Mouse (Mus musculus) heart, adult 2 months (tissue): Measurements from ENCODE around the gene Dusp6.

ENCODE experiments used
- CTCF ChIP-seq: fragments of 200-600 bp; IDR thresholded peaks from 2 replicates; pipeline ENCODE4 v1.8.1; 2022; ENCODE audit warnings: antibody characterized with exemption, mild to moderate bottlenecking, moderate library complexity
- EP300 ChIP-seq: fragments of 200-500 bp; IDR thresholded peaks from 2 replicates; pipeline ENCODE4 v1.6.1; 2011; ENCODE audit warnings: low read depth, low read length, control low read depth; ENCODE audit not compliant: insufficient read depth
- POLR2A ChIP-seq: fragments of 200-500 bp; IDR thresholded peaks from 2 replicates; pipeline ENCODE4 v1.6.1; 2011; ENCODE audit warnings: mild to moderate bottlenecking, low read depth, low read length, control low read depth; ENCODE audit not compliant: insufficient read depth

DNA sequence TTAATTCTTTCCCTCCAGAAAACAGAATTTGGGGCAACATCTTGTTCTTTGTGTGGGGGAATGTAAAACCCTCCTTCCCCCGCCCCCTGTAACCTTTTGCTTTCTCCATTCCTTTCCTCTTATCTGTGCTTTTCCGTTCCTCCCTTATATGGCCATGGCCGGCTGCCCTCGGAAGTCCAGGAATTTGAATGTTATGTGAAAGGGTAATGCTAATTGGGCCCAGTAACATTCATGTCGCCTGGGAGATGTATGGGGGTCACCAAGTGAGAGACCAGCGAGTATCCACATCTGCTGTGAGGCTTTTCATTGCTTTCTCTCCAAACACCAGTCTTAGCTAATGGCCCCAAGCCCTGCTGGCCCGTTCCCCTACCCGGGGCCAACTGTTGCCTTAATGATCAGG is 22.7 kb downstream of the Dusp6 start:
- TF ChIP-seq CTCF, result no peak
- no peak for TF ChIP-seq POLR2A
- no peak for TF ChIP-seq EP300
